Mouse (Mus musculus) midbrain, embryonic 16.5 days (tissue): Measurements from ENCODE around the gene Miox. TPM values are rescaled to one million over a fixed set of nuclear protein-coding genes. Genes with fewer than 3 reads are reported as not detected.

Experiments
- ATAC-seq: fragments of 200-750 bp; cut with Nextera tagmentation; 2 replicates; pipeline ENCODE4 v1.8.0; 2017; ENCODE audit warnings: moderate TSS enrichment
- H3K27ac ChIP-seq: fragments of 300-500 bp; sonication (generic); 2 replicates; pipeline ENCODE4 v1.5.1; 2014; ENCODE audit warnings: mild to moderate bottlenecking, low read length, mixed read lengths
- H3K27me3 ChIP-seq: fragments of 300-500 bp; sonication (generic); 2 replicates; pipeline ENCODE4 v1.6.1; 2014; ENCODE audit warnings: low read depth, low read length, mixed read lengths; ENCODE audit not compliant: control insufficient read depth, insufficient read depth
- H3K36me3 ChIP-seq: fragments of 300-500 bp; sonication (generic); 2 replicates; pipeline ENCODE4 v1.6.1; 2014; ENCODE audit warnings: mild to moderate bottlenecking, low read length, moderate library complexity, mixed read lengths; ENCODE audit not compliant: control insufficient read depth, insufficient read depth
- H3K4me1 ChIP-seq: fragments of 300-500 bp; sonication (generic); 2 replicates; pipeline ENCODE4 v1.6.1; 2014; ENCODE audit warnings: mild to moderate bottlenecking, low read length, mixed read lengths; ENCODE audit not compliant: control insufficient read depth, insufficient read depth
- H3K4me2 ChIP-seq: fragments of 300-500 bp; sonication (generic); 2 replicates; pipeline ENCODE4 v1.6.1; 2014; ENCODE audit warnings: mild to moderate bottlenecking, low read length, mixed read lengths
- H3K4me3 ChIP-seq: fragments of 300-500 bp; sonication (generic); 2 replicates; pipeline ENCODE4 v1.5.1; 2014; ENCODE audit warnings: low read depth, mild to moderate bottlenecking, low read length, moderate library complexity, mixed read lengths
- H3K9ac ChIP-seq: fragments of 300-500 bp; sonication (generic); 2 replicates; pipeline ENCODE4 v1.6.1; 2014; ENCODE audit warnings: low read depth, low read length, mixed read lengths
- H3K9me3 ChIP-seq: fragments of 300-500 bp; sonication (generic); replicated peaks from 2 replicates; pipeline ENCODE4 v1.6.1; 2014; ENCODE audit warnings: mild to moderate bottlenecking, low read length, mixed read lengths; ENCODE audit not compliant: control insufficient read depth, poor library complexity, severe bottlenecking
- WGBS: fragments of 180-500 bp; shearing (Covaris S2); extraction: QIAGEN DNeasy Blood & Tissue Kit; methylation state at CpG from one replicate; pipeline ENCODE4 v1.1.7; 2014; 5-methylcytosine and 5-hydroxymethylcytosine counted together
- polyA plus RNA-seq: library from polyadenylated mRNA; unstranded; fragments of >200 nt; fragmentation: Nextera tagmentation; extraction: Ambion mirVana; gene quantifications from 2 replicates; pipeline ENCODE4 v1.2.1, GENCODE M21; 2015

Miox gene
- not detected in 2 replicates for polyA plus RNA-seq

DNA sequence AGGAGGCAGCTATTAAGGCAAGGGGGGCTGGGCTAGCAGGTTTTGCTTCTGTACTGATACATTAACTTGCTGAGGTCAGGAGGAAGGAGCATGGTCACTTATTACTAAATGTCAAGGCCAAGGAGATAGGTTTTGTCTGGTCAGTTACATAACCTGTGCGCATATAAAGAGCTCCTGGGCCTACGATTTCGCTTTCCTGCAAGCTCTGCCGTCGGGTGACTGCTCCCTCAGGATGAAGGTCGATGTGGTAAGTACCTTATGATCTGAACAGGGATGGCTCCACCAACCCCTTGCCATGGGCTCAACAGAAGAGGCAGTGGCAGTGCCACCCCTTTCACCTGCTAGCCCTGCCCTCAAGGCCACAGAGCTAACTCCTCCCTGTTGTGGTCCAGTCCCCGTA is at the start of gene Miox:
TSS of gene Miox (plus strand) at position 128 of the 400 bp plus-strand sequence.
- H3K9me3 ChIP-seq, result no peaks in the 10 kb centered on the region
- no peak within 1 kb of the TSS for H3K9ac ChIP-seq
- WGBS, result 91% methylated on average over 7 of the region's 7 CpGs

DNA sequence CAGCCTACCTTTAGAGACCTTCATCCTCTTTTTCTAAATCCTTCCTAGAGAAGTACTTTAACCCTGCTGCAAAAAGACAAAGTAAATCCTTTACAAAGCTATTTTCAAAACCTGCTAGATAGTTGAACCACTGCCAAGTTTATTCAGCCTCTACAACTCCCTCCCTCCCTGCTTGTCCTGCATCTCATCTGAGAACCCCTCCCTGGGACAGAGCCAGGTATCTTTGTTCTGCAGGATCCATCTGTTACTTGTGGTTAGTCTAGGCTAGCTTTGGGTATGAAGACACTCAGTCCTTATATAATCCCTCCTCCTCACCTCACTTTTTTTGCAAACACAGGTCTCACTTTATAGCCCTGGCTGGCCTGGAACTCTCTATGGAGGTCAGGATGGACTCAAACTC is 49.2 kb upstream of the Miox start:
- Histone ChIP-seq H3K36me3 (peaks cover 41% of the 10 kb centered on the region), H3K4me1 (no peaks in the 10 kb centered on the region), H3K4me2 (no peak overlapping the region), H3K27me3 (no peaks in the 10 kb centered on the region), H3K27ac (no peak overlapping the region), H3K4me3 (no peak overlapping the region), H3K9ac (no peak overlapping the region), H3K9me3 (no peaks in the 10 kb centered on the region)
- ATAC-seq, result no peak

More for the DNA sequence above, at the start of gene Miox:
- Histone ChIP-seq H3K27ac (no peak within 1 kb of the TSS), H3K27me3 (no peaks in the 10 kb centered on the region), H3K4me2 (no peak within 1 kb of the TSS), H3K4me3 (no peak within 1 kb of the TSS), H3K36me3 (no peaks in the 10 kb centered on the region), H3K4me1 (no peaks in the 10 kb centered on the region)
- ATAC-seq, result no peak

DNA sequence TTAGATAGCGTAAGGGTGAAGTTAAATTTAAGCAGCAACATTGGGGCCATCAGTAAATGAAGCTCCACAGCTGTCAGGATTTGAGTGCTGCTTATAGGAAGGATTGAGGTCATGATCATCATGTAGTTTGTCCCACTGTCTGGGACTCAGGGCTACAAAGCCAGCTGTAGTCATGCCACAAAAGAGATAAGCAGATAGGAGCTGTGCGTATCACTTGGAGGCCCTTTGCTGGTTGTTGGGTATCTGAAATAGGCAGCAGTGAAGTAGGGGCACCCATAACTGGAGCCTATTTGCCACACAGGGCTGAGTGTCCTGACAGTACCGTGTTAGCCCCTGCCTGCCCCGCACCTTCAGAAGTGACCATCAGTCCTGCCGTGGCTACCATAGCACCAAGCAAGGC is 48.7 kb upstream of the Miox start:
- Histone ChIP-seq H3K9ac (no peak overlapping the region), H3K9me3 (no peaks in the 10 kb centered on the region), H3K36me3 (peaks cover 37% of the 10 kb centered on the region), H3K27me3 (no peaks in the 10 kb centered on the region), H3K4me3 (no peak overlapping the region), H3K27ac (0 out of 2 replicates have a peak overlapping the region, but pooled peaks have one; percentile 12), H3K4me1 (no peaks in the 10 kb centered on the region), H3K4me2 (no peak overlapping the region)
- ATAC-seq, result no peak
- WGBS, result 94% methylated on average over 5 of the region's 5 CpGs

DNA sequence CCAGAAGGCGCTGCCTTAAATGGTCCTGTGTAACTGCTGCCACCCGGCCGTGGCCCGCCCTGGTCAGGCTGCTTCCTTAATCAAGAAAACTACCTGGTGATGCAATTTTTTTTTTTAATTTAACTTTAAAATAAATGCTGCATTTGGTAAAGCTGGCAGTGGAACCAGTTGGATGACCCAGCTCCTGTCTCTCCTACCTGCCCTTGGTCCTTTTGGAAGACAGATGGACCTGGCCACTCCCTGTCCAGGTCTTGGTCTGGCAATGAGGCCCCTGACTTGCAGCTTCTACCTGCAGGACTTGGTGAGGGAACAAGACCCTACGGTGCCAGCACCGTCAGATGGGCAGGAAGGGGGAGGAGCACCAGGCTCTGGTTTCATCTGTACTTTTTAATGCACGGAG is 48.1 kb upstream of the Miox start:
- WGBS, result 92% methylated on average over 7 of the region's 7 CpGs
- H3K4me3 ChIP-seq, result no peak overlapping the region
- H3K9ac ChIP-seq, result no peak overlapping the region
- H3K9me3 ChIP-seq, result no peaks in the 10 kb centered on the region
- no peaks in the 10 kb centered on the region for H3K27me3 ChIP-seq
- no peaks in the 10 kb centered on the region for H3K4me1 ChIP-seq
- ATAC-seq, result no peak
- H3K4me2 ChIP-seq, result no peak overlapping the region
- H3K27ac ChIP-seq, result no peak overlapping the region
- peaks cover 34% of the 10 kb centered on the region for H3K36me3 ChIP-seq

DNA sequence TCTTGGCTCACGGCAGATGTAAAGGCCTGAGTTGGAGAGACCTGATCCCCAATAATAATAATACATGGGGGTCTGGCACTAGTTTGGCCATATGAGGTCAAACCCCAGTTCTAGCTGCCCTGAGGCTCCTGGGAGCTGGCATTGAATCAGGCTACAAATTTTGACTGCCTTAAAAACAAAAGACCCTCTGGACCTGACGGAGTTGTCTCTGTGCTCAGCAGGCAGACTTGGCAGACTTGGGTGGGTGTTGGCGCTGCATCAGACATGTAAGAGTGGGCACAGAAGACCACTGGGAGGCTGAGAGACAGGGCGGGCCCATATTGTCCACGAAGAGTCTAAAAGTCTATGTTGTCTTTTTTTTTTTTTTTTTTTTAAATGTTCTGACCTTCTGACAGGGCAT is 47.6 kb upstream of the Miox start:
- 84% methylated on average over 5 of the region's 5 CpGs for WGBS
- H3K4me2 ChIP-seq, result no peak overlapping the region
- peaks cover 36% of the 10 kb centered on the region for H3K36me3 ChIP-seq
- no peaks in the 10 kb centered on the region for H3K4me1 ChIP-seq
- no peak for ATAC-seq
- H3K27me3 ChIP-seq, result no peaks in the 10 kb centered on the region
- H3K27ac ChIP-seq, result no peak overlapping the region
- H3K9me3 ChIP-seq, result no peaks in the 10 kb centered on the region
- H3K4me3 ChIP-seq, result no peak overlapping the region
- H3K9ac ChIP-seq, result no peak overlapping the region

DNA sequence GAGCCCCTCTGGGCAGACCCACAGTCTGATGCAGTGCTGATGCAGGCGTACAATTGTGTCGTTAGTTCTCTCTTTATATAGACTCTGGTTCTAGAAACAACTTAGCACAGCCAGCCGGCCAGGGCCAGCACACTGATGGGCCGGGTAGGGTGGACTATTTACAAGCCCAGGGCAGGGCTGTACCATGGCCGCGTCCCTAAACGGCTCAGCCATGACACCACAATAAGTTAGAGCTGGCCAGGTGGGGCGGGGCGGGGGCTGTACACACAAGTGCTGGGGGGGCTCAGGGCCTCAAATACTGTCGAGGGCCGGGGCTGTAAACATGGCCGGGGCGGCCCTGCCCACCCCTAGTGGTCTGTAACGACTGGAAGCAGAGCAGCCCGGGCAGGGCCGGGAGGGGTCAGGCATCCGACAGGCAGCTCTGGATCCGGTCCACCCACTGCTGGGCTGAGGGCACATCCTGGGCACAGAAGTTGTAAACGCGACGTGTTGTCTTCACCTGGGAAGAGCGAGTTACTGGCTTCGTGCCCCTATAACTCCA is 45.9 kb upstream of the Miox start:
- no peak overlapping the region for H3K4me3 ChIP-seq
- no peak overlapping the region for H3K27ac ChIP-seq
- H3K9me3 ChIP-seq, result no peaks in the 10 kb centered on the region
- H3K4me2 ChIP-seq, result no peak overlapping the region
- peaks cover 44% of the 10 kb centered on the region for H3K36me3 ChIP-seq
- no peak for ATAC-seq
- no peaks in the 10 kb centered on the region for H3K4me1 ChIP-seq
- no peak overlapping the region for H3K9ac ChIP-seq
- H3K27me3 ChIP-seq, result no peaks in the 10 kb centered on the region
- 91% methylated on average over 23 of the region's 23 CpGs for WGBS

DNA sequence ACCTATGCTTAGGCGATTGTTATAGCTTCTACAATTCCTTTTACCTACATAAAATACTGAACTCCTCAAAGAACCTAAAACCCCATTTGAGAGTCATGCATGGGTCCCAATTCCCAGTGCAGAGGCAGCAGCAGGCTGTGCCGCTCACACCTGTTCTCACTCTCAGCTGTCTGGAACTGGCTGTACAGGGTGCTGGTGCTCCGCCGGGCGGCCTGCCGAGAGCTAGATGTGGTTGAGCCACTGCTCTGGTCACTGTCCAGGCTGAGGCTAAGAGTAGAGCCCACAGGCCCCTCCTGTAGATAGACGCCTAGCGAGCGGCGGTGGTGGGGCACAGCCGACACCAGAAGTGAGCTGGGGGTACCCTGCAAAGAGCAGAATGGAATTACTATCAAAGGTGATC is 44.7 kb upstream of the Miox start:
- Histone ChIP-seq H3K27ac (no peak overlapping the region), H3K4me1 (no peaks in the 10 kb centered on the region), H3K36me3 (peaks cover 48% of the 10 kb centered on the region), H3K9ac (no peak overlapping the region), H3K27me3 (no peaks in the 10 kb centered on the region), H3K4me3 (no peak overlapping the region), H3K4me2 (no peak overlapping the region), H3K9me3 (no peaks in the 10 kb centered on the region)
- ATAC-seq, result no peak
- WGBS, result 94% methylated on average over 11 of the region's 11 CpGs

DNA sequence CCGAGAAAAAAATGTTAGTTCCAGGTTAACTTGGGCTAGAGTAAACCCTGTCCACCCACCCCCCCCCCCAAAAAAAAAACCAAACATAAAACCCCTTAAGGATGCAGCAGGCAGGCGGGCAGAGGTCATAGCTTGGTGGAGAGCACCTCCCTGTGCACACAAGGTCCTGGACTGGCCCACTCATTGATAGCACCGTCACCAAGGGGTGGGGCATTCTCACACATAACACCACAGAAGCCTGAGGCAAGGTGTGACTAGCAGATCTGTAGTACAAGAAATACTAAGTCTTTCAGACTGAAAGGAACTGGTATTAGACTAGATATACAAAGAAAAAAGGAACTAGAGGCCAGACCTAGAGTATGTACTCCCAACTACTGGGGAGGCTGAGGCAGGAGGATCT is 42.7 kb upstream of the Miox start:
- Histone ChIP-seq H3K4me2 (no peak overlapping the region), H3K27ac (no peak overlapping the region), H3K9me3 (no peaks in the 10 kb centered on the region), H3K4me1 (no peaks in the 10 kb centered on the region), H3K9ac (no peak overlapping the region), H3K36me3 (peaks cover 62% of the 10 kb centered on the region), H3K27me3 (no peaks in the 10 kb centered on the region), H3K4me3 (no peak overlapping the region)
- no peak for ATAC-seq
- WGBS, result 89% methylated on average over 3 of the region's 3 CpGs

DNA sequence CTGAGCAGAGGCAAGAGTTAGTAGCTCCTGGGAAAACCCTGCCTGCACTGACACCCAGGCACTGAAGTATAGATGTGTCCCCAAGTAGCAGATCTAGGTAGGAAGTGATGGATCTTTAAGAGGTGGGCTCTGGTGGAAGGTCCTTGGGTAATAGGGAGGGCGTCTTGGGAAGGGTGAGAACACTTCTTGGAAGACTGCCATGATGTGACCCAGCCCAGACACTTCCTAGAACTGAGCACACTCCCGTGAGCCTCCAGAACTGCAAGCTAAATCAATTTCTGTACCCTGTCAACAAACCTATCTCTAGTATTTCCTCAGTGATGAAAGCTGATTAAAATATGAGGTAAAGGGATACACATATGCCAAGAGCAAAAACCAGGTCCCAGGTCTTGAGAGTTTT is 41.4 kb upstream of the Miox start:
- peaks cover 61% of the 10 kb centered on the region for H3K36me3 ChIP-seq
- no peaks in the 10 kb centered on the region for H3K27me3 ChIP-seq
- WGBS, result 86% methylated on average over 2 of the region's 2 CpGs

More for the DNA sequence above, 41.4 kb upstream of the Miox start:
- no peak for ATAC-seq
- Histone ChIP-seq H3K4me3 (no peak overlapping the region), H3K27ac (no peak overlapping the region), H3K9me3 (no peaks in the 10 kb centered on the region), H3K9ac (no peak overlapping the region), H3K4me2 (no peak overlapping the region), H3K4me1 (no peaks in the 10 kb centered on the region)
